Mouse (Mus musculus) testis, adult 2 months (tissue): ENCODE data around the gene Nob1. TPM values are rescaled to one million over a fixed set of nuclear protein-coding genes. Genes with fewer than 3 reads are reported as not detected.

ENCODE experiments used
- H3K27ac ChIP-seq: fragments of 200-500 bp; 2 replicates; pipeline ENCODE4 v1.5.1; 2012; ENCODE audit warnings: low read depth, low read length; ENCODE audit not compliant: control insufficient read depth, insufficient read depth
- H3K27me3 ChIP-seq: fragments of 200-500 bp; 2 replicates; pipeline ENCODE4 v1.6.1; 2012; ENCODE audit warnings: mild to moderate bottlenecking, low read length, moderate library complexity; ENCODE audit not compliant: control insufficient read depth, insufficient read depth
- H3K36me3 ChIP-seq: fragments of 200-500 bp; 2 replicates; pipeline ENCODE4 v1.6.1; 2012; ENCODE audit warnings: mild to moderate bottlenecking, low read length; ENCODE audit not compliant: control insufficient read depth, insufficient read depth
- H3K4me1 ChIP-seq: fragments of 200-500 bp; 2 replicates; pipeline ENCODE4 v1.6.1; 2012; ENCODE audit warnings: low read length; ENCODE audit not compliant: control insufficient read depth, insufficient read depth
- H3K4me3 ChIP-seq: fragments of 200-500 bp; 2 replicates; pipeline ENCODE4 v1.5.1; 2012; ENCODE audit warnings: low read depth, mild to moderate bottlenecking, low read length, moderate library complexity, mixed read lengths; ENCODE audit not compliant: control insufficient read depth
- CTCF ChIP-seq: fragments of 200-500 bp; IDR thresholded peaks from 2 replicates; pipeline ENCODE4 v1.5.1; 2012; ENCODE audit warnings: low read depth, mild to moderate bottlenecking, inconsistent platforms, low read length, moderate library complexity; ENCODE audit not compliant: control insufficient read depth, insufficient read depth, insufficient replicate concordance
- POLR2A ChIP-seq: fragments of 200-500 bp; IDR thresholded peaks from 2 replicates; pipeline ENCODE4 v1.6.1; 2012; ENCODE audit warnings: low read depth, mild to moderate bottlenecking, inconsistent platforms, low read length, moderate library complexity; ENCODE audit not compliant: control insufficient read depth
- polyA plus RNA-seq: library from polyadenylated mRNA; depleted of rRNA; stranded (reverse); fragments of >200 nt; gene quantifications from 2 replicates; pipeline ENCODE4 v1.2.3, GENCODE M21; 2012; rRNA removed

Nob1 gene
- polyA plus RNA-seq, 1 experiment = 15.3 TPM

GRCm38 (mm10) chr8:107384651-107385050, 40.2 kb downstream of the Nob1 start:
- H3K36me3 ChIP-seq = no peaks in the 10 kb centered on the region
- H3K4me1 ChIP-seq = no peaks in the 10 kb centered on the region
- no peak overlapping the region for H3K27ac ChIP-seq
- H3K27me3 ChIP-seq = no peaks in the 10 kb centered on the region
- no peak for TF ChIP-seq CTCF
- H3K4me3 ChIP-seq = no peak overlapping the region

GRCm38 (mm10) chr8:107382898-107383297, 42.0 kb downstream of the Nob1 start:
- H3K27me3 ChIP-seq = no peaks in the 10 kb centered on the region
- H3K4me1 ChIP-seq = no peaks in the 10 kb centered on the region
- no peak for TF ChIP-seq CTCF
- TF ChIP-seq POLR2A = no peak
- no peaks in the 10 kb centered on the region for H3K36me3 ChIP-seq
- H3K27ac ChIP-seq = no peak overlapping the region
- no peak overlapping the region for H3K4me3 ChIP-seq

GRCm38 (mm10) chr8:107381666-107382065, 43.2 kb downstream of the Nob1 start:
- no peaks in the 10 kb centered on the region for H3K27me3 ChIP-seq
- no peak overlapping the region for H3K4me3 ChIP-seq
- H3K27ac ChIP-seq = no peak overlapping the region
- TF ChIP-seq CTCF (no peak), POLR2A (no peak)
- H3K4me1 ChIP-seq = no peaks in the 10 kb centered on the region
- no peaks in the 10 kb centered on the region for H3K36me3 ChIP-seq

- Histone ChIP-seq H3K27me3 (no peaks in the 10 kb centered on the region), H3K4me3 (no peak overlapping the region), H3K36me3 (no peaks in the 10 kb centered on the region), H3K27ac (no peak overlapping the region), H3K4me1 (no peaks in the 10 kb centered on the region)
- no peak for TF ChIP-seq CTCF
Measured at GRCm38 (mm10) chr8:107380734-107381133, 44.1 kb downstream of the Nob1 start.

- Histone ChIP-seq H3K27ac (no peak overlapping the region), H3K4me3 (no peak overlapping the region), H3K27me3 (no peaks in the 10 kb centered on the region), H3K4me1 (no peaks in the 10 kb centered on the region), H3K36me3 (peaks cover 1% of the 10 kb centered on the region; the same call in 1 of the 2 replicates)
- TF ChIP-seq CTCF = no peak
- no peak for TF ChIP-seq POLR2A
Measured at GRCm38 (mm10) chr8:107377346-107377745, 47.5 kb downstream of the Nob1 start.

GRCm38 (mm10) chr8:107370311-107370710, 54.5 kb downstream of the Nob1 start:
- H3K36me3 ChIP-seq = peaks cover 6% of the 10 kb centered on the region
- no peaks in the 10 kb centered on the region for H3K27me3 ChIP-seq
- H3K4me3 ChIP-seq = no peak overlapping the region
- TF ChIP-seq POLR2A (no peak), CTCF (no peak)
- H3K4me1 ChIP-seq = no peaks in the 10 kb centered on the region
- H3K27ac ChIP-seq = no peak overlapping the region

Other genes starting within 250 kb of the Nob1 start
- 14.8 and 21.4 TPM in 2 replicates for gene Nfat5, start 131.6 kb downstream of the Nob1 start, polyA plus RNA-seq
- gene Nqo1, start 21.8 kb downstream of the Nob1 start, polyA plus RNA-seq = 1.6 and 2.2 TPM in 2 replicates
- 109 and 129 TPM in 2 replicates for gene Wwp2, start 11.3 kb upstream of the Nob1 start, polyA plus RNA-seq
- gene Psmd7, start 163.4 kb upstream of the Nob1 start, polyA plus RNA-seq = 60.7 and 70.6 TPM in 2 replicates